Mouse (Mus musculus): ENCODE results near the gene Tas2r124. TPM values are rescaled to one million over a fixed set of nuclear protein-coding genes. Genes with fewer than 3 reads are reported as not detected.

Gene Tas2r124
- polyA plus RNA-seq (2015; fragmentation: Nextera tagmentation; extraction: Ambion mirVana) = not detected in 2 replicates

DNA sequence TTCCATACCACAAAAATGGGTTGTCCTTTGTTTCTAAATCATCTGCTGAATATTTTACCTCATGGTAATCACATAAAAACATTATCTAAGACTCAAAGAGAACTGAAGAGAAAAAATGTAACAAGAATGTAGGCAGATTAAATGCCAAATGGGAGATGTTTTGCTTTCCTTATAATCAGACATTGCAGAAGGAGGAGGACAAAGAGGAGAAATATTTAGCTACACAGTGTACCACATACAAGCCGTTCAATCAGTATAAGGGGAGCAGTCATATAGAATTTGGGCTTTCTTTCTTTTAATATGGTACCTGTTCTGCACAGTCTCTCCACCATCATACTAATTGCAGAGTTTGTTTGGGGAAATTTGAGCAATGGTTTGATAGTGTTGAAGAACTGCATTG, at the start of gene Tas2r124:
TSS of gene Tas2r124 (plus strand) at position 301 of the 400 bp plus-strand sequence.
- no peak within 1 kb of the TSS for H3K27ac ChIP-seq (replicated peaks)
- H3K27me3 ChIP-seq (replicated peaks) = no peaks in the 10 kb centered on the region
- no peak within 1 kb of the TSS for H3K4me3 ChIP-seq
- no peaks in the 10 kb centered on the region for H3K9me3 ChIP-seq
- H3K36me3 ChIP-seq = no peaks in the 10 kb centered on the region
- no peaks in the 10 kb centered on the region for H3K4me1 ChIP-seq
- no peak within 1 kb of the TSS for H3K4me2 ChIP-seq
- WGBS = 70% methylated on average over 1 of the region's 1 CpGs
- no peak within 1 kb of the TSS for H3K9ac ChIP-seq
- no peak for ATAC-seq (ENCODE audit: extremely low read depth, insufficient number of reproducible peaks, low FRiP score, low TSS enrichment)

GRCm38 (mm10) chr6:132711828-132712227, 42.7 kb upstream of the Tas2r124 start, which contains the start of gene Tas2r122:
Gene Tas2r122, minus strand, starts transcription at chr6:132711928.
- Histone ChIP-seq H3K9me3 (0 out of 2 replicates have a peak, but pooled peaks cover 3% of the 10 kb centered on the region), H3K36me3 (no peaks in the 10 kb centered on the region), H3K4me1 (no peaks in the 10 kb centered on the region), H3K9ac (no peak within 1 kb of the TSS), H3K4me3 (no peak within 1 kb of the TSS), H3K27me3 (replicated peaks) (no peaks in the 10 kb centered on the region), H3K4me2 (no peak within 1 kb of the TSS), H3K27ac (replicated peaks) (no peak within 1 kb of the TSS)
- 67% methylated on average over 3 of the region's 3 CpGs for WGBS
- no peak for ATAC-seq (ENCODE audit: extremely low read depth, insufficient number of reproducible peaks, low FRiP score, low TSS enrichment)

DNA sequence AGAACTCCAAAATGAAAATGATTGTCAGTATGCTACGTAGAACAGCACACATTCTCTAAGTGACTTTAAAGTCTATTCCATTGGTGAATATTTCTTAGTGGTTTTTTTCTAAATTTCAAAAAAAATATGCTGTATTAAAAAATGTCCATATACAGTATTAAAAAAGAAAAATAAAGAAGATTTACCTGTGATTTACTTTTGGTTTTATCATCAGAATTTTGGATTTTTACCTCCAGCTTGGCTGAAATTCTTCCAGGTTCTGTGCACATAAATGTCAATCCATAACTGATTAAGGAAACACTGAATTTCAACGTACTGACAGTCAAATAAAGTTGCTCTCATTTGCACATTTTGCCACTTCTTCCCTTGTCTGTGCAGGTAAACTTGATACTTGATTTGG, 16.6 kb upstream of the Tas2r124 start, which contains the start of gene Tas2r115:
TSS of gene Tas2r115 (minus strand) at position 101 of the 400 bp plus-strand sequence.
- no peak for ATAC-seq (ENCODE audit: extremely low read depth, insufficient number of reproducible peaks, low FRiP score, low TSS enrichment)
- no peak within 1 kb of the TSS for H3K9ac ChIP-seq
- H3K9me3 ChIP-seq = no peaks in the 10 kb centered on the region
- no peak within 1 kb of the TSS for H3K4me2 ChIP-seq
- WGBS = 60% methylated on average over 2 of the region's 2 CpGs
- no peak within 1 kb of the TSS for H3K27ac ChIP-seq (replicated peaks)
- H3K27me3 ChIP-seq (replicated peaks) = no peaks in the 10 kb centered on the region
- no peaks in the 10 kb centered on the region for H3K36me3 ChIP-seq
- H3K4me3 ChIP-seq = no peak within 1 kb of the TSS
- no peaks in the 10 kb centered on the region for H3K4me1 ChIP-seq

DNA sequence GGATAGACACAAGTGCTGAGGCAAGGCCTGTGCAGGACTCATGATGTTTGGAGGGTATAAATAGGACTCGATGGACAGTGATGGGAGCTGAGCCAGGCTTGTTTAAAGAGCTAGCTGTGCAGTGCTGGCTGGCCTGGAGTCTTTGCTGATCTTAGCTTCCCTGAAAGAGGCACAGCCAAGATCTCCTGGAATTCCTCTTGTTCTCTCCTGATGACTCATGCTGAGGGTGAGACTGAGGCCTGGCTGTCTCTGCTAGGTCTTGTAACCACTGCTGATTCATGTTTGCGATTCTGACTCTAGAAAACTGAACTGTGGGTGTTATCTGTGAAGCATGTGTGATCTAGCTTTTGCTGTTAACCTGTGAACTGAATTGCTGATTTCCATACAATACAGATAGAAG, 4.3 kb upstream of the Tas2r124 start:
- Histone ChIP-seq H3K4me2 (no peak overlapping the region), H3K27me3 (replicated peaks) (no peaks in the 10 kb centered on the region), H3K4me3 (no peak overlapping the region), H3K9ac (no peak overlapping the region), H3K36me3 (no peaks in the 10 kb centered on the region), H3K9me3 (no peaks in the 10 kb centered on the region), H3K27ac (replicated peaks) (no peak overlapping the region), H3K4me1 (no peaks in the 10 kb centered on the region)
- 50% methylated on average over 2 of the region's 2 CpGs for WGBS
- ATAC-seq (ENCODE audit: extremely low read depth, insufficient number of reproducible peaks, low FRiP score, low TSS enrichment) = no peak

- 81% methylated on average over 2 of the region's 2 CpGs for WGBS
- no peak for ATAC-seq (ENCODE audit: extremely low read depth, insufficient number of reproducible peaks, low FRiP score, low TSS enrichment)
- Histone ChIP-seq H3K27ac (replicated peaks) (no peak within 1 kb of the TSS), H3K36me3 (no peaks in the 10 kb centered on the region), H3K4me3 (no peak within 1 kb of the TSS), H3K4me1 (no peaks in the 10 kb centered on the region), H3K4me2 (no peak within 1 kb of the TSS), H3K9ac (no peak within 1 kb of the TSS), H3K27me3 (replicated peaks) (no peaks in the 10 kb centered on the region), H3K9me3 (no peaks in the 10 kb centered on the region)
Measured at GRCm38 (mm10) chr6:132761831-132762230, 7.3 kb downstream of the Tas2r124 start, which contains the start of gene Tas2r102. Gene Tas2r102, plus strand, starts transcription at chr6:132762131.

DNA sequence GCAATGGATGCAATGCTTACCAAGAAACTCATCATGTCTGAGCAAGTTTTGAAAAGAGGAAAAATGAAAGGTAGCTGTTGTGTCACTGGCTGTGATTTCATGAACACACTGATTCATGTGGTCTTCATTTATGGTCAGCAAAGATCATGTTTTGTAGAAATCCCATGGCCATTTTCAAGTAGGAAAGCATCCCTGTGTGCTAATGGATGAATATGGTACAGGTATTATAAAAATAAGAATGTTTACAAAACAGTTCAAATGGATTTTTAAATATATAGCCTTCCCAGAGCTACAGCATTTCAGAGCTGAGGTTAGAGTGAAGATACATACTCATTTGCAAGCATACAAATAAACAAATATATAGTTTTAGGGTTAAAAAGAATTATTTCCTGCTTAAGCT, 23.5 kb downstream of the Tas2r124 start, which contains the start of gene Tas2r136:
TSS of gene Tas2r136 (minus strand) at position 101 of the 400 bp plus-strand sequence.
- Histone ChIP-seq H3K27me3 (replicated peaks) (no peaks in the 10 kb centered on the region), H3K27ac (replicated peaks) (no peak within 1 kb of the TSS), H3K36me3 (no peaks in the 10 kb centered on the region), H3K4me2 (no peak within 1 kb of the TSS), H3K4me1 (no peaks in the 10 kb centered on the region), H3K4me3 (no peak within 1 kb of the TSS), H3K9me3 (no peaks in the 10 kb centered on the region), H3K9ac (no peak within 1 kb of the TSS)
- ATAC-seq (ENCODE audit: extremely low read depth, insufficient number of reproducible peaks, low FRiP score, low TSS enrichment) = no peak

DNA sequence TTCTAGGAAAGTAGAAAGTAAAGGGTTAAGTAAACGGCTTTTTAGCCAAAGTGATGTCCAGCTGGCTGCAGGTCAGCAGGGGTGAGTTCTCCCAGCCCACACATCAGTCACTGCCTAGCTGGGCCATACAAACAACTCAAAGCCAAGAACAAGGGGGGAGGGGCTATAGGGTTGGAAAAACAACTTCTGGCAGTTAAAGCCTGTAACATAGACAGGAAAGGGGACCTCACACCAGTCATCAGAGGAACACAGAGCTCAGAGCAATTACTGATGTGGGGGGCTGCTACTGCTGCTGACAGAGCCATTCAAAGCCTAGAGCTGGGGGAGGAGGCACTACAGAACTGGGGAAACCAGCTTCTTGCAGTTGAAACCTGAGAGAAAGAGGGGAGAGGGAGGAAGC, 40.9 kb downstream of the Tas2r124 start:
- no peak overlapping the region for H3K4me2 ChIP-seq
- no peak overlapping the region for H3K9ac ChIP-seq
- ATAC-seq (ENCODE audit: extremely low read depth, insufficient number of reproducible peaks, low FRiP score, low TSS enrichment) = no peak
- no peak overlapping the region for H3K27ac ChIP-seq (replicated peaks)
- no peaks in the 10 kb centered on the region for H3K36me3 ChIP-seq
- 32% methylated on average over 1 of the region's 1 CpGs for WGBS
- H3K4me1 ChIP-seq = no peaks in the 10 kb centered on the region
- no peaks in the 10 kb centered on the region for H3K27me3 ChIP-seq (replicated peaks)
- H3K9me3 ChIP-seq = peaks cover 25% of the 10 kb centered on the region; the same call in 1 of the 2 replicates
- H3K4me3 ChIP-seq = no peak overlapping the region

GRCm38 (mm10) chr6:132802518-132802917, 48.0 kb downstream of the Tas2r124 start, which contains the start of gene Tas2r117:
Gene Tas2r117, plus strand, starts transcription at chr6:132802818.
- Histone ChIP-seq H3K4me1 (no peaks in the 10 kb centered on the region), H3K36me3 (no peaks in the 10 kb centered on the region), H3K9ac (no peak within 1 kb of the TSS), H3K9me3 (no peaks in the 10 kb centered on the region), H3K4me2 (no peak within 1 kb of the TSS), H3K27ac (replicated peaks) (no peak within 1 kb of the TSS), H3K4me3 (no peak within 1 kb of the TSS), H3K27me3 (replicated peaks) (no peaks in the 10 kb centered on the region)
- WGBS = 71% methylated on average over 1 of the region's 1 CpGs
- no peak for ATAC-seq (ENCODE audit: extremely low read depth, insufficient number of reproducible peaks, low FRiP score, low TSS enrichment)

Other genes starting within 250 kb of the Tas2r124 start
- gene Prh1, start 184.9 kb upstream of the Tas2r124 start, polyA plus RNA-seq (2015; fragmentation: Nextera tagmentation; extraction: Ambion mirVana) = not detected in 2 replicates
- gene Prp2, start 158.8 kb upstream of the Tas2r124 start, polyA plus RNA-seq (2015; fragmentation: Nextera tagmentation; extraction: Ambion mirVana) = not detected in 2 replicates
- gene A630073D07Rik, start 103.2 kb upstream of the Tas2r124 start, polyA plus RNA-seq (2015; fragmentation: Nextera tagmentation; extraction: Ambion mirVana) = not detected in 2 replicates
- gene Tas2r120, start 97.8 kb upstream of the Tas2r124 start, polyA plus RNA-seq (2015; fragmentation: Nextera tagmentation; extraction: Ambion mirVana) = not detected in 2 replicates
- not detected in 2 replicates for gene Tas2r121, start 53.7 kb upstream of the Tas2r124 start, polyA plus RNA-seq (2015; fragmentation: Nextera tagmentation; extraction: Ambion mirVana)
- gene Tas2r122, start 42.8 kb upstream of the Tas2r124 start, polyA plus RNA-seq (2015; fragmentation: Nextera tagmentation; extraction: Ambion mirVana) = not detected in 2 replicates
- gene Tas2r115, start 16.7 kb upstream of the Tas2r124 start, polyA plus RNA-seq (2015; fragmentation: Nextera tagmentation; extraction: Ambion mirVana) = not detected in 2 replicates
- gene Tas2r102, start 7.4 kb downstream of the Tas2r124 start, polyA plus RNA-seq (2015; fragmentation: Nextera tagmentation; extraction: Ambion mirVana) = not detected in 2 replicates
- not detected in 2 replicates for gene Tas2r136, start 23.4 kb downstream of the Tas2r124 start, polyA plus RNA-seq (2015; fragmentation: Nextera tagmentation; extraction: Ambion mirVana)
- not detected in 2 replicates for gene Tas2r117, start 48.1 kb downstream of the Tas2r124 start, polyA plus RNA-seq (2015; fragmentation: Nextera tagmentation; extraction: Ambion mirVana)
- not detected in 2 replicates for gene Tas2r123, start 92.4 kb downstream of the Tas2r124 start, polyA plus RNA-seq (2015; fragmentation: Nextera tagmentation; extraction: Ambion mirVana)
- not detected in 2 replicates for gene Tas2r116, start 100.7 kb downstream of the Tas2r124 start, polyA plus RNA-seq (2015; fragmentation: Nextera tagmentation; extraction: Ambion mirVana)
- gene Tas2r110, start 113.3 kb downstream of the Tas2r124 start, polyA plus RNA-seq (2015; fragmentation: Nextera tagmentation; extraction: Ambion mirVana) = not detected in 2 replicates
- gene Tas2r113, start 138.3 kb downstream of the Tas2r124 start, polyA plus RNA-seq (2015; fragmentation: Nextera tagmentation; extraction: Ambion mirVana) = not detected in 2 replicates
- not detected in 2 replicates for gene Tas2r125, start 154.9 kb downstream of the Tas2r124 start, polyA plus RNA-seq (2015; fragmentation: Nextera tagmentation; extraction: Ambion mirVana)
- not detected in 2 replicates for gene Tas2r129, start 196.4 kb downstream of the Tas2r124 start, polyA plus RNA-seq (2015; fragmentation: Nextera tagmentation; extraction: Ambion mirVana)
- not detected in 2 replicates for gene Tas2r131, start 203.2 kb downstream of the Tas2r124 start, polyA plus RNA-seq (2015; fragmentation: Nextera tagmentation; extraction: Ambion mirVana)
- not detected in 2 replicates for gene Tas2r109, start 226.2 kb downstream of the Tas2r124 start, polyA plus RNA-seq (2015; fragmentation: Nextera tagmentation; extraction: Ambion mirVana)